Mouse (Mus musculus) spleen, postnatal 4 days (tissue): ENCODE results near the gene Thap3.

Experiments used
- DNase-seq, 2 experiments: peaks; one replicate each; pipeline ENCODE4 v3.0.0; 2022; ENCODE audit warnings: low spot score in 2 of 2

Gene Thap3

GRCm38 (mm10) chr4:151985886-151986285 is 2.9 kb downstream of the Thap3 start:
- DNase-seq = no peak

GRCm38 (mm10) chr4:151983560-151983959 is 5.2 kb downstream of the Thap3 start:
- no peak for DNase-seq

- no peak for DNase-seq
Measured at GRCm38 (mm10) chr4:151983043-151983442, 5.8 kb downstream of the Thap3 start.

GRCm38 (mm10) chr4:151981363-151981762 is 7.4 kb downstream of the Thap3 start:
- DNase-seq = peak; percentile 80 to 93

GRCm38 (mm10) chr4:151980699-151981098 is 8.1 kb downstream of the Thap3 start:
- DNase-seq = no peak

GRCm38 (mm10) chr4:151977748-151978147 is 11.0 kb downstream of the Thap3 start:
- peak; percentile 85 to 97 for DNase-seq

- DNase-seq = peak; percentile 75 to 90
Measured at GRCm38 (mm10) chr4:151975441-151975840, 13.4 kb downstream of the Thap3 start.

- DNase-seq = peak in 1 of 2 experiments; percentile 58
Measured at GRCm38 (mm10) chr4:151972221-151972967, 16.4 kb downstream of the Thap3 start.

GRCm38 (mm10) chr4:151968204-151968921 is 20.4 kb downstream of the Thap3 start:
- no peak for DNase-seq

- peak in 1 of 2 experiments; percentile 46 for DNase-seq
Measured at GRCm38 (mm10) chr4:151962817-151963216, 26.0 kb downstream of the Thap3 start.

GRCm38 (mm10) chr4:151960513-151960854 is 28.3 kb downstream of the Thap3 start:
- DNase-seq = peak; percentile 71 to 79

GRCm38 (mm10) chr4:151959849-151960512 is 28.8 kb downstream of the Thap3 start:
- DNase-seq = no peak

- peak in 1 of 2 experiments; percentile 54 for DNase-seq
Measured at GRCm38 (mm10) chr4:151957584-151958315, 31.0 kb downstream of the Thap3 start.

- DNase-seq = no peak
Measured at GRCm38 (mm10) chr4:151955791-151956190, 33.0 kb downstream of the Thap3 start.

GRCm38 (mm10) chr4:151953209-151953608 is 35.6 kb downstream of the Thap3 start:
- no peak for DNase-seq

GRCm38 (mm10) chr4:151948497-151949471 is 40.0 kb downstream of the Thap3 start:
- DNase-seq = no peak

GRCm38 (mm10) chr4:151946211-151946610 is 42.6 kb downstream of the Thap3 start:
- no peak for DNase-seq

- DNase-seq = no peak
Measured at GRCm38 (mm10) chr4:151938089-151938488, 50.7 kb downstream of the Thap3 start.

GRCm38 (mm10) chr4:151937441-151937840 is 51.4 kb downstream of the Thap3 start:
- no peak for DNase-seq

- DNase-seq = no peak
Measured at GRCm38 (mm10) chr4:151934215-151934572, 54.6 kb downstream of the Thap3 start.
